Mouse (Mus musculus) midbrain, postnatal 0 days (tissue): ENCODE measurements at regions not wholly inside any gene's neighbourhood (a gene's known extent, or its start where the extent isn't known, plus 50 kb on each side); places are given as distances from the start of the nearest gene placed in this dataset.

ENCODE experiments used
- ATAC-seq: fragments of 200-750 bp; cut with Nextera tagmentation; 2 replicates; pipeline ENCODE4 v1.8.0; 2017; ENCODE audit warnings: moderate number of reproducible peaks, mild to moderate bottlenecking, moderate TSS enrichment, moderate library complexity; ENCODE audit not compliant: low FRiP score
- DNase-seq: peaks from one replicate; pipeline ENCODE4 v3.0.0-alpha.2; 2015; ENCODE audit warnings: low spot score
- H3K27ac ChIP-seq: fragments of 300-500 bp; sonication (generic); 2 replicates; pipeline ENCODE4 v1.5.1; 2014; ENCODE audit warnings: low read depth, mild to moderate bottlenecking, low read length, mixed read lengths
- H3K27me3 ChIP-seq: fragments of 300-500 bp; sonication (generic); 2 replicates; pipeline ENCODE4 v1.6.1; 2014; ENCODE audit warnings: low read length, control low read depth, mixed read lengths; ENCODE audit not compliant: insufficient read depth
- H3K36me3 ChIP-seq: fragments of 300-500 bp; sonication (generic); 2 replicates; pipeline ENCODE4 v1.6.1; 2014; ENCODE audit warnings: low read length, control low read depth, mixed read lengths; ENCODE audit not compliant: insufficient read depth
- H3K4me1 ChIP-seq: fragments of 300-500 bp; sonication (generic); 2 replicates; pipeline ENCODE4 v1.6.1; 2014; ENCODE audit warnings: mild to moderate bottlenecking, control low read depth, antibody characterized with exemption, low read length, mixed read lengths; ENCODE audit not compliant: insufficient read depth
- H3K4me2 ChIP-seq: fragments of 300-500 bp; sonication (generic); 2 replicates; pipeline ENCODE4 v1.6.1; 2014; ENCODE audit warnings: low read depth, mild to moderate bottlenecking, low read length, mixed read lengths; ENCODE audit not compliant: poor library complexity, severe bottlenecking
- H3K4me3 ChIP-seq: fragments of 300-500 bp; sonication (generic); 2 replicates; pipeline ENCODE4 v1.5.1; 2014; ENCODE audit warnings: low read depth, mild to moderate bottlenecking, low read length, moderate library complexity
- H3K9ac ChIP-seq: fragments of 300-500 bp; sonication (generic); replicated peaks from 2 replicates; pipeline ENCODE4 v1.6.1; 2014; ENCODE audit warnings: mild to moderate bottlenecking, low read length, moderate library complexity, mixed read lengths; ENCODE audit not compliant: poor library complexity, severe bottlenecking
- H3K9me3 ChIP-seq: fragments of 300-500 bp; sonication (generic); 2 replicates; pipeline ENCODE4 v1.6.1; 2016; ENCODE audit warnings: low read length, control low read depth
- CTCF ChIP-seq: IDR thresholded peaks from 2 replicates; pipeline ENCODE4 v1.5.1; 2016; ENCODE audit warnings: antibody characterized with exemption, mild to moderate bottlenecking
- WGBS: fragments of 180-500 bp; shearing (Covaris S2); extraction: QIAGEN DNeasy Blood & Tissue Kit; methylation state at CpG from one replicate; pipeline ENCODE4 v1.1.7; 2014; 5-methylcytosine and 5-hydroxymethylcytosine counted together

DNA sequence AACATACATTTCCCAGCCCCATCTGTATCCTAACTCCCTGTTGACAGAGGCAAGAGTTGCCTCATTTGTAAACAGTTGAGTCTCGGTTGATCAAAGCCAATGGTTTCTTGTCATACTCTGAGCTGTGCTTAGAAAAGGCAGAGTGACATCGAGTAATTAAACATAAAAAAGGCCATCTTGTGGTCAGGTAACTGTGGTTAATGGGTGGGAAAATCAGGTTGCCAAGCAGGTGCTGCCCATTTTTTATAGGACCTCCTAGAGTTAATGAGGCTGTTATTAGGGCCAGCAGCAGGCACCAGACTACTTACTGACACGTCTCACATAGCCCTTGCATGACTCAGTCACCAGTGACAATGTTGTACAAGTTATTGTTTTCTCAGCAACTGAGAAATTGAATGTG is 130.7 kb upstream of the Cxxc4 start:
- H3K27me3 ChIP-seq = no peaks in the 10 kb centered on the region
- ATAC-seq (no peak), DNase-seq (no peak)
- H3K4me2 ChIP-seq = no peak overlapping the region
- H3K9ac ChIP-seq = no peak overlapping the region
- H3K4me3 ChIP-seq = no peak overlapping the region
- no peaks in the 10 kb centered on the region for H3K36me3 ChIP-seq
- no peak for TF ChIP-seq CTCF
- no peaks in the 10 kb centered on the region for H3K4me1 ChIP-seq
- H3K27ac ChIP-seq = no peak overlapping the region
- H3K9me3 ChIP-seq = no peaks in the 10 kb centered on the region
- WGBS = 81% methylated on average over 3 of the region's 3 CpGs

DNA sequence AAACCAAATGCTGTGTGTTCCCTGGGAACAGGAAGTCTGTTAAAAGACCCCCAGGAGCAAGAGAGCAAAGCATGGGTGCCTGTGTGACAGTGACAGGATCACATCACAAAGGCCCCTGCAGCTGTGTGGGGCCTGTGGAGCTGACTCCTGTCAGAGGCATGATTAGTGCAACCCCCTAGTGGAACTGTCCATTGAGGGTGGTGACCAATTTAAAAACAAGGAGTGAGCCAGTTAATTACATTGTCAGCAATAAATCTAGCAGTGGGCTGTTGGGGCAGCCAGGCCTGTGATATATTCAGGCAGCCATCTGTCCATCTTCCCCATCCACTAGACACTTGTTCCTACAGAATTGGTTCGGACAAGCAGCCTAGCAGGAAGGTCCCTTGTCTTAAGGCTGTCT is 121.8 kb upstream of the Cxxc4 start:
- ATAC-seq (no peak), DNase-seq (peak; percentile 11)
- no peak overlapping the region for H3K4me3 ChIP-seq
- no peaks in the 10 kb centered on the region for H3K9me3 ChIP-seq
- no peak overlapping the region for H3K27ac ChIP-seq
- no peak overlapping the region for H3K4me2 ChIP-seq
- no peaks in the 10 kb centered on the region for H3K27me3 ChIP-seq
- WGBS = 46% methylated on average over 1 of the region's 1 CpGs
- no peak for TF ChIP-seq CTCF
- H3K4me1 ChIP-seq = no peaks in the 10 kb centered on the region
- no peak overlapping the region for H3K9ac ChIP-seq
- no peaks in the 10 kb centered on the region for H3K36me3 ChIP-seq

DNA sequence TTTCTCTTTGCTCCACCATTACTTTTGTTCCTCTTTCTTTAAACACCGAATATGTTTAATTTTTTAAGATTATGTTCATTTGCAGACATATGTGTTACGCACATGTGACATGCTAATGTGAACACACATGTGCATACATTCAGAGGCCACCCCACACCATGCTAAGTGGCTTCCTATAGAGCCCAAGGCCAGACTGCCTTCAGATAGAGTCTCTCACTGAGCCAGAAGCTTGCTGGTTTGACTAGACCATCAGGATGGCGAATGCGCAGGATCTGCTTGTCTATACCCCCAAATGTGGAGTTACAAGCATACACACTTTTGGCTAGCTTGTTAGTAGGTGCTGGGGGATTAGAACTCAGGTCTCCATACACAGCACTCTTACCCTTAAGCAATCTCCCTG is 121.3 kb upstream of the Cxxc4 start:
- Histone ChIP-seq H3K9me3 (no peaks in the 10 kb centered on the region), H3K36me3 (no peaks in the 10 kb centered on the region), H3K4me1 (no peaks in the 10 kb centered on the region), H3K27me3 (no peaks in the 10 kb centered on the region), H3K27ac (no peak overlapping the region), H3K4me2 (no peak overlapping the region), H3K4me3 (no peak overlapping the region), H3K9ac (no peak overlapping the region)
- no peak for ATAC-seq
- no peak for TF ChIP-seq CTCF
- 95% methylated on average over 4 of the region's 4 CpGs for WGBS
- DNase-seq = no peak

DNA sequence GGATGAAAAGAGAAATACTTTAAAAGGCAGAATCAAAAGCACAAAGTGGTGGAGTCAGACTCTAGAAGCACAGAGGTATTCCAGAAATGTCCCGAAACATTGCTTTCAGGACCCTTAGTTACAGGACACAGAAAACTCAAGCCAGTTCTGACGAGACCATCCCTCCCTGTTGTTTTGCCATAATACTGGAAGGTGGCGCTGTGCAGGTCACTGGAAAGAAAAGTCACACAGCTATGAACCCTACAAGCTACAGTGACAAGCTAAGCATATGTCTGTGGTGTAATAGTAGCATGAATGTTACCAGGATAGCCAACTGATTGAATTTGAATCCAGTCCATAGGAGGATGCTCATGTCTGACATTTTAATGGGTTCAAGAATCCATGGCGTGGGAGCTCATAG is 117.4 kb upstream of the Cxxc4 start:
- H3K4me1 ChIP-seq = no peaks in the 10 kb centered on the region
- H3K27me3 ChIP-seq = no peaks in the 10 kb centered on the region
- 70% methylated on average over 4 of the region's 4 CpGs for WGBS
- ATAC-seq (no peak), DNase-seq (no peak)
- no peak overlapping the region for H3K4me3 ChIP-seq
- H3K9ac ChIP-seq = no peak overlapping the region
- H3K27ac ChIP-seq = no peak overlapping the region
- H3K36me3 ChIP-seq = no peaks in the 10 kb centered on the region
- H3K9me3 ChIP-seq = no peaks in the 10 kb centered on the region
- peak; percentile 26 for TF ChIP-seq CTCF
- no peak overlapping the region for H3K4me2 ChIP-seq

DNA sequence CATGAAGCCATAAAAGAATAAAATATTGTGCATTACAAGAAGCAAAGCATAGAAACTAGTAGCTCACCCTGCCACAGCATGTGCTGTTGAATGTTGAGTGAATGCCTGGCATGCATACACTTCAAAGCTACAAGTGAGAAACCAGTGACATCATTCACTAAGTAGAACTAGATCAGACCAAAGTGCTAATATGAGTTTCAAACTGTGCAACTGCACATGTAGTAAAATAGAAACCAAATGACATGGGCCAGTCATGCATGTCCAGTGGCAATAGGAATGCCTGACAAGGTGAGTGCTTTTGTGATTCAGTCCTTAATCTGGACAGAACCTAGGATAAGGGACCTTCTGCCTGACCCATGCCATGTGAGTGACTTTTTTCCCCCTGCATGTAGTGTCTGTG is 111.3 kb upstream of the Cxxc4 start:
- Histone ChIP-seq H3K36me3 (no peaks in the 10 kb centered on the region), H3K27ac (no peak overlapping the region), H3K4me3 (no peak overlapping the region), H3K27me3 (no peaks in the 10 kb centered on the region), H3K9me3 (no peaks in the 10 kb centered on the region), H3K9ac (no peak overlapping the region), H3K4me1 (no peaks in the 10 kb centered on the region), H3K4me2 (no peak overlapping the region)
- DNase-seq (no peak), ATAC-seq (no peak)
- no peak for TF ChIP-seq CTCF

DNA sequence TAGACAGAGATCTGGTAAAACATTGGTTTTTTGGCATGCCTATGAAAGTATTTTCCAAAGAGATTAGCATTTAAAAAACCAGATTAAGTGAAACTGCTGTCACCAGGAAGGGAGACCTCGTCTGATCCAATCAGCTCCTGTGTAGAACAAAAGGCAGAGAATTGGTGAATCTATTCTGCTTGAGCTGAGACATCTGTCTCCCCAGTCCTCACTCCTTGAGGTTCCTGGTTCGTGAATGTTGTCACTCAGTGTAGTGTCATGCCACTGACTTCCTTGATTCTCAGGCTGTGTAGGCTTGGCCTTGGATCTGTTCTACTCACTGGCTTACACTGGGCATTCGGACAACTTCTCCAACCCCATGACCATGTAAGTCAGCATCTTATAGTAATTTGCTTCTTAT is 105.9 kb upstream of the Cxxc4 start:
- ATAC-seq (no peak), DNase-seq (no peak)
- WGBS = 30% methylated on average over 3 of the region's 3 CpGs
- Histone ChIP-seq H3K36me3 (no peaks in the 10 kb centered on the region), H3K4me1 (no peaks in the 10 kb centered on the region), H3K9ac (no peak overlapping the region), H3K4me3 (no peak overlapping the region), H3K9me3 (no peaks in the 10 kb centered on the region), H3K4me2 (no peak overlapping the region), H3K27me3 (no peaks in the 10 kb centered on the region), H3K27ac (no peak overlapping the region)
- TF ChIP-seq CTCF = no peak

DNA sequence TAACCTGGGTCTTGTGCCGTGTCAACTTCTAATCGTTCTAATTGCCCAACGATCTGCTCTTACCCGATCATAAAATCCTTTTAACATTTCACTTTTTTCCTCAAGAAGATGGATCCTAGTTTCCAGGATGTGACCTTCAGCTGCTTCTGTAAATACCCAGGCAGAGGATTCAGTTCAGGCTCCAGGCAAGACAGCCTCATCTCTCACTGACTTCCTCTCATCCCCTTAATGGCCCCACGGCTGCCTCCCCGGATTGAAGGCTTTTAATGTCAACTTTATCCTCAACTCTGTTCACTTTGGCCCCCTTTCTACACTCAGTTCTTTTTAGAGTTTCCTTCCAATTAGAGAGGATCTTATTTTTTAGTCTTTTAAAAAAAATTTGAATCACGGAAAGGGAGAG is 91.0 kb upstream of the Cxxc4 start:
- H3K27ac ChIP-seq = peak overlapping the region; percentile 58
- no peak overlapping the region for H3K4me2 ChIP-seq
- ATAC-seq (no peak), DNase-seq (no peak)
- H3K9me3 ChIP-seq = no peaks in the 10 kb centered on the region
- no peaks in the 10 kb centered on the region for H3K4me1 ChIP-seq
- TF ChIP-seq CTCF = no peak
- no peak overlapping the region for H3K9ac ChIP-seq
- H3K27me3 ChIP-seq = no peaks in the 10 kb centered on the region
- no peak overlapping the region for H3K4me3 ChIP-seq
- no peaks in the 10 kb centered on the region for H3K36me3 ChIP-seq
- 50% methylated on average over 7 of the region's 7 CpGs for WGBS
